Mouse (Mus musculus): ENCODE results near the gene Cfap97. TPM values are rescaled to one million over a fixed set of nuclear protein-coding genes. Genes with fewer than 3 reads are reported as not detected.
A peak's percentile ranks its signal among the peaks of the same experiment; 100 is the strongest.

Gene Cfap97
- polyA plus RNA-seq, 1 experiment: 2.4 TPM

GRCm38 (mm10) chr8:46146173-46146572, 5.4 kb upstream of the Cfap97 start:
- no peak for TF ChIP-seq CTCF (IDR thresholded peaks at IDR 0.05; ENCODE audit: control insufficient read depth, insufficient read depth, insufficient read length)
- no peak for TF ChIP-seq CEBPB (IDR thresholded peaks at IDR 0.05; ENCODE audit: low read depth)
- no peak for TF ChIP-seq USF1 (IDR thresholded peaks at IDR 0.05; ENCODE audit: low read depth)
- TF ChIP-seq FOSL1 (IDR thresholded peaks at IDR 0.05; ENCODE audit: insufficient read depth, low read length, poor library complexity, severe bottlenecking): no peak
- TF ChIP-seq MYOG (IDR thresholded peaks at IDR 0.05; ENCODE audit: control insufficient read depth, extremely low read depth, insufficient read length): no peak
- TF ChIP-seq MYOD1 (IDR thresholded peaks at IDR 0.05; ENCODE audit: control insufficient read depth, insufficient read length, low read depth): no peak
- TF ChIP-seq MAX (IDR thresholded peaks at IDR 0.05): no peak
- H3ac ChIP-seq (ENCODE audit: control insufficient read depth, insufficient read length, low read depth): no peak overlapping the region

GRCm38 (mm10) chr8:46149306-46149705, 2.3 kb upstream of the Cfap97 start:
- Histone ChIP-seq H3K27me3 (ENCODE audit: control insufficient read depth, insufficient read depth, insufficient read length) (no peaks in the 10 kb centered on the region), H3K4me3 (ENCODE audit: insufficient read depth, poor library complexity, severe bottlenecking) (no peak overlapping the region), H3K79me3 (ENCODE audit: low read depth) (no peaks in the 10 kb centered on the region), H3ac (ENCODE audit: control insufficient read depth, insufficient read length, low read depth) (no peak overlapping the region), H3K79me2 (ENCODE audit: control insufficient read depth, insufficient read depth) (peaks cover 4% of the 10 kb centered on the region), H3K36me3 (ENCODE audit: control insufficient read depth, insufficient read depth) (no peaks in the 10 kb centered on the region)
- TF ChIP-seq MYOG (IDR thresholded peaks at IDR 0.05; ENCODE audit: control insufficient read depth, extremely low read depth, insufficient read length) (no peak), CTCF (IDR thresholded peaks at IDR 0.05; ENCODE audit: control insufficient read depth, insufficient read depth, insufficient read length) (no peak), MAX (IDR thresholded peaks at IDR 0.05) (no peak), FOSL1 (IDR thresholded peaks at IDR 0.05; ENCODE audit: insufficient read depth, low read length, poor library complexity, severe bottlenecking) (no peak), MYOD1 (IDR thresholded peaks at IDR 0.05; ENCODE audit: control insufficient read depth, insufficient read length, low read depth) (no peak), CEBPB (IDR thresholded peaks at IDR 0.05; ENCODE audit: low read depth) (no peak), USF1 (IDR thresholded peaks at IDR 0.05; ENCODE audit: low read depth) (no peak)

More at GRCm38 (mm10) chr8:46146173-46146572, 5.4 kb upstream of the Cfap97 start:
- no peak overlapping the region for H3K4me3 ChIP-seq (ENCODE audit: insufficient read depth, poor library complexity, severe bottlenecking)
- H3K79me2 ChIP-seq (ENCODE audit: control insufficient read depth, insufficient read depth): peaks cover 17% of the 10 kb centered on the region
- no peaks in the 10 kb centered on the region for H3K27me3 ChIP-seq (ENCODE audit: control insufficient read depth, insufficient read depth, insufficient read length)
- no peaks in the 10 kb centered on the region for H3K36me3 ChIP-seq (ENCODE audit: control insufficient read depth, insufficient read depth)
- peaks cover 4% of the 10 kb centered on the region for H3K79me3 ChIP-seq (ENCODE audit: low read depth)

DNA sequence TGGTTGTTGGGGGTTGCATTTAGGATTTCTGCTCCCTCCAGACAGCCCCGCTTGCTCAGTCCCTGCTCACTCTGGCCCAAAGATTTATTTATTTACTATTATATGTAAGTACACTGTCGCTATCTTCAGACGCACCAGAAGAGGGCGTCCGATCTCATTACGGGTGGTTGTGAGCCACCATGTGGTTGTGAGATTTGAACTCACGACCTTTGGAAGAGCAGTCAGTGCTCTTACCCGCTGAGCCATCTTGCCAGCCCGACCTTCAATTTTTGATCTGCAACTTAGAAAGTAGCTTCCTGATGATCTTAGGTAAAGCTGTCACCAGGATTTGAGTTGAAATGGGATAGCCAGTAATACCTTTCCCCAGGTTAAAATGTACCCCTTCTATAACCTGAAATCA, 1.8 kb upstream of the Cfap97 start:
- H3K79me3 ChIP-seq (ENCODE audit: low read depth): no peaks in the 10 kb centered on the region
- no peaks in the 10 kb centered on the region for H3K36me3 ChIP-seq (ENCODE audit: control insufficient read depth, insufficient read depth)
- H3K79me2 ChIP-seq (ENCODE audit: control insufficient read depth, insufficient read depth): peaks cover 4% of the 10 kb centered on the region
- H3ac ChIP-seq (ENCODE audit: control insufficient read depth, insufficient read length, low read depth): no peak overlapping the region
- no peak overlapping the region for H3K4me3 ChIP-seq (ENCODE audit: insufficient read depth, poor library complexity, severe bottlenecking)
- H3K27me3 ChIP-seq (ENCODE audit: control insufficient read depth, insufficient read depth, insufficient read length): no peaks in the 10 kb centered on the region
- TF ChIP-seq MYOD1 (IDR thresholded peaks at IDR 0.05; ENCODE audit: control insufficient read depth, insufficient read length, low read depth): no peak
- TF ChIP-seq FOSL1 (IDR thresholded peaks at IDR 0.05; ENCODE audit: insufficient read depth, low read length, poor library complexity, severe bottlenecking): no peak
- TF ChIP-seq CTCF (IDR thresholded peaks at IDR 0.05; ENCODE audit: control insufficient read depth, insufficient read depth, insufficient read length): no peak
- TF ChIP-seq MYOG (IDR thresholded peaks at IDR 0.05; ENCODE audit: control insufficient read depth, extremely low read depth, insufficient read length): no peak
- no peak for TF ChIP-seq CEBPB (IDR thresholded peaks at IDR 0.05; ENCODE audit: low read depth)
- TF ChIP-seq USF1 (IDR thresholded peaks at IDR 0.05; ENCODE audit: low read depth): no peak
- TF ChIP-seq MAX (IDR thresholded peaks at IDR 0.05): no peak

- Histone ChIP-seq H3ac (ENCODE audit: control insufficient read depth, insufficient read length, low read depth) (peak within 1 kb of the TSS; percentile 93), H3K79me3 (ENCODE audit: low read depth) (no peaks in the 10 kb centered on the region), H3K79me2 (ENCODE audit: control insufficient read depth, insufficient read depth) (no peaks in the 10 kb centered on the region), H3K4me3 (ENCODE audit: insufficient read depth, poor library complexity, severe bottlenecking) (peak within 1 kb of the TSS; percentile 53), H3K27me3 (ENCODE audit: control insufficient read depth, insufficient read depth, insufficient read length) (no peaks in the 10 kb centered on the region), H3K36me3 (ENCODE audit: control insufficient read depth, insufficient read depth) (no peaks in the 10 kb centered on the region)
- TF ChIP-seq USF1 (IDR thresholded peaks at IDR 0.05; ENCODE audit: low read depth) (no peak), CEBPB (IDR thresholded peaks at IDR 0.05; ENCODE audit: low read depth) (no peak), CTCF (IDR thresholded peaks at IDR 0.05; ENCODE audit: control insufficient read depth, insufficient read depth, insufficient read length) (no peak), FOSL1 (IDR thresholded peaks at IDR 0.05; ENCODE audit: insufficient read depth, low read length, poor library complexity, severe bottlenecking) (no peak), MYOD1 (IDR thresholded peaks at IDR 0.05; ENCODE audit: control insufficient read depth, insufficient read length, low read depth) (no peak), MAX (IDR thresholded peaks at IDR 0.05) (no peak), MYOG (IDR thresholded peaks at IDR 0.05; ENCODE audit: control insufficient read depth, extremely low read depth, insufficient read length) (no peak)
Observed at GRCm38 (mm10) chr8:46152064-46153031, 777 bp downstream of the Cfap97 start, which contains the start of gene Snx25. Gene Snx25, minus strand, starts transcription at chr8:46152159.

DNA sequence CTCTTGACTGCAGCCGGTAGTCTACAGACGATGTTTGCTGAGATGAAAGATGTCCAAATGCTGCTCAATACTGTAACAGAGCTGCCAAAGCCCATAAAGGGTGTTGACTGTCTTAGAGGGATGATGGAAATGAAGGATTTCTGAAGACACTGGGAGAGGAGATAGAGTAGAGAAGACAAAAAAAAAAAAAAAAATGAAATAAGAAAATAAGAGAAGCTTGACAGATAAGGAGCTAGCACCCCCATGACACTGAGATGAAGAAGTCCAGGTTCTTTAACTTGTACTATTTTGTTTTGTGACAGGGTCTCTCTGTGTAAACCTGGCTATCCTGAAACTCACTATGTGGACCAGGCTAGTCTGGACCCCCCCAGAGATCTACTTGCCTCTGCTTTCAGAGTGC, 1.5 kb downstream of the Cfap97 start:
- Histone ChIP-seq H3K79me2 (ENCODE audit: control insufficient read depth, insufficient read depth) (no peaks in the 10 kb centered on the region), H3K36me3 (ENCODE audit: control insufficient read depth, insufficient read depth) (no peaks in the 10 kb centered on the region), H3K79me3 (ENCODE audit: low read depth) (no peaks in the 10 kb centered on the region), H3K4me3 (ENCODE audit: insufficient read depth, poor library complexity, severe bottlenecking) (no peak overlapping the region), H3ac (ENCODE audit: control insufficient read depth, insufficient read length, low read depth) (no peak overlapping the region), H3K27me3 (ENCODE audit: control insufficient read depth, insufficient read depth, insufficient read length) (no peaks in the 10 kb centered on the region)
- TF ChIP-seq MYOG (IDR thresholded peaks at IDR 0.05; ENCODE audit: control insufficient read depth, extremely low read depth, insufficient read length): no peak
- TF ChIP-seq MYOD1 (IDR thresholded peaks at IDR 0.05; ENCODE audit: control insufficient read depth, insufficient read length, low read depth): no peak
- no peak for TF ChIP-seq USF1 (IDR thresholded peaks at IDR 0.05; ENCODE audit: low read depth)
- TF ChIP-seq CTCF (IDR thresholded peaks at IDR 0.05; ENCODE audit: control insufficient read depth, insufficient read depth, insufficient read length): no peak
- no peak for TF ChIP-seq MAX (IDR thresholded peaks at IDR 0.05)
- TF ChIP-seq CEBPB (IDR thresholded peaks at IDR 0.05; ENCODE audit: low read depth): no peak
- no peak for TF ChIP-seq FOSL1 (IDR thresholded peaks at IDR 0.05; ENCODE audit: insufficient read depth, low read length, poor library complexity, severe bottlenecking)

Measured in C2C12 (cell line).